Mouse (Mus musculus) gastrocnemius, postnatal 10 days (tissue): ENCODE data around the gene Asl. TPM values are rescaled to one million over a fixed set of nuclear protein-coding genes. Genes with fewer than 3 reads are reported as not detected.

Source experiments
- DNase-seq: peaks from one replicate; pipeline ENCODE4 v3.0.0; 2021; ENCODE audit warnings: mixed read lengths
- total RNA-seq, 2 experiments: library from RNA; stranded (reverse); gene quantifications; 2 replicates each; pipeline ENCODE4 v1.2.3; 2021

Asl gene
- total RNA-seq, 2 experiments from 2014 or later, result 10.2 to 10.3 TPM

GRCm38 (mm10) chr5:130003229-130003628, 25.8 kb downstream of the Asl start:
- no peak for DNase-seq

GRCm38 (mm10) chr5:130002301-130003146, 26.5 kb downstream of the Asl start, which contains the start of gene Gusb:
Gusb (minus strand) TSS chr5:130003049.
- peak; percentile 78 for DNase-seq

GRCm38 (mm10) chr5:130001356-130001987, 27.6 kb downstream of the Asl start:
- no peak for DNase-seq

GRCm38 (mm10) chr5:130000735-130001134, 28.3 kb downstream of the Asl start:
- no peak for DNase-seq

GRCm38 (mm10) chr5:129999097-129999496, 29.9 kb downstream of the Asl start:
- peak; percentile 48 for DNase-seq

GRCm38 (mm10) chr5:129997700-129998099, 31.3 kb downstream of the Asl start:
- no peak for DNase-seq

GRCm38 (mm10) chr5:129994989-129995388, 34.1 kb downstream of the Asl start:
- no peak for DNase-seq

GRCm38 (mm10) chr5:129993374-129993773, 35.7 kb downstream of the Asl start:
- DNase-seq, result no peak

GRCm38 (mm10) chr5:129991898-129992297, 37.1 kb downstream of the Asl start:
- DNase-seq, result no peak

GRCm38 (mm10) chr5:129989376-129989775, 39.7 kb downstream of the Asl start:
- DNase-seq, result no peak

GRCm38 (mm10) chr5:129980216-129980615, 48.8 kb downstream of the Asl start:
- no peak for DNase-seq

GRCm38 (mm10) chr5:129978608-129979007, 50.4 kb downstream of the Asl start:
- DNase-seq, result no peak

- DNase-seq, result no peak
These were observed 51.3 kb downstream of the Asl start for GRCm38 (mm10) chr5:129977768-129978167.

GRCm38 (mm10) chr5:129974866-129975311, 54.2 kb downstream of the Asl start:
- DNase-seq, result no peak

GRCm38 (mm10) chr5:129974354-129974753, 54.7 kb downstream of the Asl start:
- no peak for DNase-seq

GRCm38 (mm10) chr5:129971491-129971890, 57.6 kb downstream of the Asl start:
- DNase-seq, result no peak

- no peak for DNase-seq
These were observed 60.6 kb downstream of the Asl start for GRCm38 (mm10) chr5:129968417-129968816.

- DNase-seq, result no peak
These were observed 62.6 kb downstream of the Asl start for GRCm38 (mm10) chr5:129966448-129966847.

- DNase-seq, result no peak
These were observed 65.8 kb downstream of the Asl start for GRCm38 (mm10) chr5:129963224-129963623.
